Mouse (Mus musculus) MEL (cell line): ENCODE measurements around the gene Ccna1. TPM values are rescaled to one million over a fixed set of nuclear protein-coding genes. Genes with fewer than 3 reads are reported as not detected.

Experiments used
- DNase-seq: peaks from one replicate; pipeline ENCODE4 v3.0.0; 2011; ENCODE audit warnings: low read depth, low spot score
- H3K27ac ChIP-seq: 2 replicates; pipeline ENCODE4 v1.5.1; 2012; ENCODE audit warnings: low read depth, mild to moderate bottlenecking, control low read depth, low read length, moderate library complexity; ENCODE audit not compliant: control insufficient read depth
- H3K27me3 ChIP-seq, 2 experiments: fragments of 150-350 bp in 1 of 2; sonication (generic) in 1 of 2; 2 replicates each; pipeline ENCODE4 v1.6.1; 2012; ENCODE audit warnings: low read length in 2 of 2, mild to moderate bottlenecking in 2 of 2, improper control_type of control experiment in 1 of 2, moderate library complexity in 1 of 2; ENCODE audit not compliant: insufficient read depth in 2 of 2, control insufficient read depth in 1 of 2
- H3K36me3 ChIP-seq, 2 experiments: 2 replicates each; pipeline ENCODE4 v1.6.1; 2012 to 2014; ENCODE audit warnings: low read length in 2 of 2, improper control_type of control experiment in 1 of 2, inconsistent platforms in 1 of 2, mild to moderate bottlenecking in 1 of 2; ENCODE audit not compliant: insufficient read depth in 2 of 2, control insufficient read depth in 1 of 2
- H3K4me1 ChIP-seq, 2 experiments: fragments of 150-350 bp in 1 of 2; sonication (generic) in 1 of 2; 2 replicates each; pipeline ENCODE4 v1.6.1; 2012; ENCODE audit warnings: low read length in 2 of 2, improper control_type of control experiment in 1 of 2, mild to moderate bottlenecking in 1 of 2; ENCODE audit not compliant: insufficient read depth in 2 of 2, control insufficient read depth in 1 of 2
- H3K4me3 ChIP-seq, 2 experiments: fragments of 150-350 bp in 1 of 2; sonication (generic) in 1 of 2; 2 replicates each; pipeline ENCODE4 v1.5.1; 2012; ENCODE audit warnings: low read depth in 2 of 2, low read length in 2 of 2, mild to moderate bottlenecking in 2 of 2, moderate library complexity in 2 of 2, control low read depth in 1 of 2, improper control_type of control experiment in 1 of 2; ENCODE audit not compliant: control insufficient read depth in 1 of 2, insufficient read depth in 1 of 2
- H3K79me2 ChIP-seq: 2 replicates; pipeline ENCODE4 v1.6.1; 2012; ENCODE audit warnings: mild to moderate bottlenecking, low read length, moderate library complexity; ENCODE audit not compliant: control insufficient read depth, poor library complexity, insufficient read depth
- H3K9ac ChIP-seq: 2 replicates; pipeline ENCODE4 v1.6.1; 2012; ENCODE audit warnings: low read depth, mild to moderate bottlenecking, control low read depth, low read length, moderate library complexity; ENCODE audit not compliant: control insufficient read depth, poor library complexity, severe bottlenecking
- H3K9me3 ChIP-seq: fragments of 150-350 bp; sonication (generic); replicated peaks from 2 replicates; pipeline ENCODE4 v1.6.1; 2012; ENCODE audit warnings: mild to moderate bottlenecking, low read length, improper control_type of control experiment, moderate library complexity; ENCODE audit not compliant: insufficient read depth
- CHD2 ChIP-seq: IDR thresholded peaks from 2 replicates; pipeline ENCODE4 v1.6.1; 2011; ENCODE audit warnings: low read length, improper control_type of control experiment
- CTCF ChIP-seq, 3 experiments: IDR thresholded peaks in 2 of 3; conservative IDR thresholded peaks in 1 of 3; 2 replicates each; pipeline ENCODE4 v1.5.1; 2011 to 2012; ENCODE audit warnings: low read length in 3 of 3, low read depth in 2 of 3, mild to moderate bottlenecking in 2 of 3, improper control_type of control experiment in 1 of 3, inconsistent platforms in 1 of 3, mixed read lengths in 1 of 3, moderate library complexity in 1 of 3; ENCODE audit not compliant: control insufficient read depth in 1 of 3, insufficient read depth in 1 of 3, poor library complexity in 1 of 3, severe bottlenecking in 1 of 3
- ELF1 ChIP-seq: IDR thresholded peaks from 2 replicates; pipeline ENCODE4 v1.6.1; 2014; ENCODE audit warnings: low read depth, mild to moderate bottlenecking, inconsistent platforms, low read length, improper control_type of control experiment, moderate library complexity
- EP300 ChIP-seq, 2 experiments: IDR thresholded peaks; 2 replicates each; pipeline ENCODE4 v1.6.1; 2011; ENCODE audit warnings: improper control_type of control experiment in 2 of 2, low read length in 2 of 2, low read depth in 1 of 2, mild to moderate bottlenecking in 1 of 2
- ETS1 ChIP-seq: IDR thresholded peaks from 2 replicates; pipeline ENCODE4 v1.6.1; 2012; ENCODE audit warnings: low read depth, mild to moderate bottlenecking, inconsistent platforms, low read length, improper control_type of control experiment, moderate library complexity
- GABPA ChIP-seq: IDR thresholded peaks from 2 replicates; pipeline ENCODE4 v1.6.1; 2012; ENCODE audit warnings: low read depth, mild to moderate bottlenecking, inconsistent platforms, low read length, improper control_type of control experiment, moderate library complexity
- HCFC1 ChIP-seq: IDR thresholded peaks from 2 replicates; pipeline ENCODE4 v1.6.1; 2012; ENCODE audit warnings: low read depth, mild to moderate bottlenecking, inconsistent platforms, low read length, improper control_type of control experiment, moderate library complexity
- KAT2A ChIP-seq: conservative IDR thresholded peaks from 2 replicates; pipeline ENCODE4 v1.6.1; 2012; ENCODE audit warnings: low read depth, low read length, improper control_type of control experiment, inconsistent platforms
- MAX ChIP-seq: IDR thresholded peaks from 2 replicates; pipeline ENCODE4 v1.6.1; 2011; ENCODE audit warnings: low read length, improper control_type of control experiment
- MAZ ChIP-seq: IDR thresholded peaks from 2 replicates; pipeline ENCODE4 v1.6.1; 2012; ENCODE audit warnings: low read depth, mild to moderate bottlenecking, inconsistent platforms, low read length, improper control_type of control experiment
- MEF2A ChIP-seq: IDR thresholded peaks from 2 replicates; pipeline ENCODE4 v1.6.1; 2014; ENCODE audit warnings: low read depth, mild to moderate bottlenecking, inconsistent platforms, low read length, improper control_type of control experiment; ENCODE audit not compliant: poor library complexity, insufficient replicate concordance, severe bottlenecking; ENCODE audit errors: extremely low read depth
- MXI1 ChIP-seq: IDR thresholded peaks from 2 replicates; pipeline ENCODE4 v1.6.1; 2011; ENCODE audit warnings: mild to moderate bottlenecking, low read depth, low read length, improper control_type of control experiment
- NELFE ChIP-seq: IDR thresholded peaks from 2 replicates; pipeline ENCODE4 v1.6.1; 2011; ENCODE audit warnings: low read depth, low read length, improper control_type of control experiment
- POLR2AphosphoS2 ChIP-seq: IDR thresholded peaks from 2 replicates; pipeline ENCODE4 v1.6.1; 2011; ENCODE audit warnings: low read length, improper control_type of control experiment
- POLR2AphosphoS5 ChIP-seq: IDR thresholded peaks from 2 replicates; pipeline ENCODE4 v1.6.1; 2012; ENCODE audit warnings: low read depth, borderline replicate concordance, mild to moderate bottlenecking, inconsistent platforms, low read length, moderate library complexity, mixed read lengths
- RAD21 ChIP-seq: IDR thresholded peaks from 2 replicates; pipeline ENCODE4 v1.6.1; 2011; ENCODE audit warnings: mild to moderate bottlenecking, low read depth, low read length, improper control_type of control experiment
- SMC3 ChIP-seq: IDR thresholded peaks from 2 replicates; pipeline ENCODE4 v1.6.1; 2011; ENCODE audit warnings: low read depth, low read length, improper control_type of control experiment
- TBP ChIP-seq: IDR thresholded peaks from 2 replicates; pipeline ENCODE4 v1.8.0; 2011; ENCODE audit warnings: low read depth, low read length, improper control_type of control experiment
- USF1 ChIP-seq: IDR thresholded peaks from 2 replicates; pipeline ENCODE4 v1.6.1; 2014; ENCODE audit warnings: low read depth, mild to moderate bottlenecking, inconsistent platforms, low read length, improper control_type of control experiment, moderate library complexity
- ZC3H11A ChIP-seq: IDR thresholded peaks from 2 replicates; pipeline ENCODE4 v1.6.1; 2012; ENCODE audit warnings: low read depth, mild to moderate bottlenecking, inconsistent platforms, low read length, improper control_type of control experiment
- ZNF384 ChIP-seq: IDR thresholded peaks from 2 replicates; pipeline ENCODE4 v1.6.1; 2012; ENCODE audit warnings: low read depth, mild to moderate bottlenecking, inconsistent platforms, low read length, improper control_type of control experiment
- polyA plus RNA-seq, 2 experiments: library from polyadenylated mRNA; stranded (reverse) in 1 of 2; unstranded in 1 of 2; fragments of >175 nt in 1 of 2; fragments of >200 nt in 1 of 2; gene quantifications; 2 replicates each; pipeline versions ENCODE4 v1.2.1 to v1.2.4; 2012; ENCODE audit warnings: low replicate concordance in 2 of 2, low read depth in 1 of 2; ENCODE audit not compliant: insufficient read length in 2 of 2, insufficient read depth in 1 of 2, missing spikeins in 1 of 2
- total RNA-seq: library from RNA; depleted of rRNA; stranded (reverse); fragments of 300-350 nt; gene quantifications from 2 replicates; pipeline ENCODE4 v1.2.3, GENCODE M21; 2012

Ccna1 gene
- total and polyA plus RNA-seq, 3 experiments, result not detected

- Histone ChIP-seq H3K79me2 (no peaks in the 10 kb centered on the region), H3K36me3 (0 out of 4 replicates have a peak, but pooled peaks cover 0 to 2% of the 10 kb centered on the region in 2 experiments), H3K4me3 (no peak overlapping the region), H3K27ac (0 out of 2 replicates have a peak overlapping the region, but pooled peaks have one; percentile 16), H3K27me3 (no peaks in the 10 kb centered on the region; a peak in 2 of 4 replicates)
- peak; percentile 28 for DNase-seq
- TF ChIP-seq MXI1 (0 out of 2 replicates have a peak, but pooled peaks have one; percentile 14), SMC3 (peak; percentile 40), KAT2A (0 out of 2 replicates have a peak, but pooled peaks have one; percentile 13), TBP (no peak), CTCF (IDR thresholded peaks at IDR 0.05 in 2 of 3, conservative IDR thresholded peaks at IDR 0.05 in 1 of 3; ENCODE audit: control insufficient read depth in 1 of 3, insufficient read depth in 1 of 3, low read depth in 2 of 3, low read length in 3 of 3, poor library complexity in 1 of 3, severe bottlenecking in 1 of 3) (peak in 2 of 3 experiments; percentile 19 to 53; a peak in 2 of 6 replicates), ZNF384 (no peak), POLR2AphosphoS2 (no peak), EP300 (IDR thresholded peaks at IDR 0.05; ENCODE audit: low read depth in 1 of 2, low read length in 2 of 2) (0 out of 4 replicates have a peak, but pooled peaks of 1 of the 2 experiments have one; percentile 8), ZC3H11A (0 out of 2 replicates have a peak, but pooled peaks have one; percentile 7), RAD21 (peak; percentile 41)
- TF ChIP-seq, all 39 proteins: peak for 7
- peaks cover 6% of the 10 kb centered on the region in 2 experiments; a peak in 2 of 4 replicates for H3K4me1 ChIP-seq
- peak overlapping the region; percentile 42; the same call in 1 of the 2 replicates for H3K9ac ChIP-seq
- H3K9me3 ChIP-seq, result no peaks in the 10 kb centered on the region
Observed at GRCm38 (mm10) chr3:55087360-55087759, 32.1 kb upstream of the Ccna1 start.

GRCm38 (mm10) chr3:55086948-55087347, 31.6 kb upstream of the Ccna1 start:
- no peaks in the 10 kb centered on the region for H3K79me2 ChIP-seq
- no peak overlapping the region for H3K27ac ChIP-seq
- no peaks in the 10 kb centered on the region; a peak in 2 of 4 replicates for H3K27me3 ChIP-seq
- no peak overlapping the region for H3K4me3 ChIP-seq
- H3K9me3 ChIP-seq, result no peaks in the 10 kb centered on the region
- 0 out of 4 replicates have a peak, but pooled peaks cover 0 to 2% of the 10 kb centered on the region in 2 experiments for H3K36me3 ChIP-seq
- no peak for TF ChIP-seq NELFE
- no peak for TF ChIP-seq MEF2A
- TF ChIP-seq CTCF (IDR thresholded peaks at IDR 0.05 in 2 of 3, conservative IDR thresholded peaks at IDR 0.05 in 1 of 3; ENCODE audit: control insufficient read depth in 1 of 3, insufficient read depth in 1 of 3, low read depth in 2 of 3, low read length in 3 of 3, poor library complexity in 1 of 3, severe bottlenecking in 1 of 3), result no peak
- TF ChIP-seq ETS1, result no peak
- TF ChIP-seq GABPA, result no peak
- no peak for TF ChIP-seq MAZ
- TF ChIP-seq HCFC1, result no peak
- TF ChIP-seq ELF1, result no peak
- no peak for TF ChIP-seq CHD2
- no peak for TF ChIP-seq USF1
- TF ChIP-seq ZC3H11A, result no peak
- TF ChIP-seq EP300 (IDR thresholded peaks at IDR 0.05; ENCODE audit: low read depth in 1 of 2, low read length in 2 of 2), result no peak
- no peak for TF ChIP-seq MAX
- no peak for TF ChIP-seq POLR2AphosphoS5
- no peak for DNase-seq
- no peak overlapping the region; the same call in 1 of the 2 replicates for H3K9ac ChIP-seq
- H3K4me1 ChIP-seq, result peaks cover 6% of the 10 kb centered on the region in 2 experiments; a peak in 2 of 4 replicates
